Mouse (Mus musculus): ENCODE data around the gene Mark4.

Mark4 gene

GRCm38 (mm10) chr7:19470308-19470707 lies 11.7 kb upstream of the Mark4 start:
- DNase-seq (ENCODE audit: low spot score): no peak

GRCm38 (mm10) chr7:19469404-19469803 lies 10.8 kb upstream of the Mark4 start:
- no peak for DNase-seq (ENCODE audit: low spot score)

- DNase-seq (ENCODE audit: low spot score): no peak
These were observed 9.7 kb upstream of the Mark4 start for GRCm38 (mm10) chr7:19468279-19468678.

GRCm38 (mm10) chr7:19467638-19468037 lies 9.0 kb upstream of the Mark4 start:
- DNase-seq (ENCODE audit: low spot score): no peak

GRCm38 (mm10) chr7:19466602-19467145 lies 8.1 kb upstream of the Mark4 start:
- no peak for DNase-seq (ENCODE audit: low spot score)

GRCm38 (mm10) chr7:19464367-19465307 lies 6.0 kb upstream of the Mark4 start:
- DNase-seq (ENCODE audit: low spot score): no peak

GRCm38 (mm10) chr7:19462884-19463381 lies 4.3 kb upstream of the Mark4 start, which contains the start of gene Exoc3l2:
Gene Exoc3l2 (plus strand): TSS chr7:19463331.
- no peak for DNase-seq (ENCODE audit: low spot score)

GRCm38 (mm10) chr7:19462443-19462842 lies 3.8 kb upstream of the Mark4 start:
- DNase-seq (ENCODE audit: low spot score): no peak

GRCm38 (mm10) chr7:19461488-19461887 lies 2.9 kb upstream of the Mark4 start:
- peak; percentile 56 for DNase-seq (ENCODE audit: low spot score)

GRCm38 (mm10) chr7:19460500-19460899 lies 1.9 kb upstream of the Mark4 start:
- DNase-seq (ENCODE audit: low spot score): no peak

- no peak for DNase-seq (ENCODE audit: low spot score)
These were observed 686 bp upstream of the Mark4 start for GRCm38 (mm10) chr7:19459144-19459870.

GRCm38 (mm10) chr7:19458072-19458486 lies 542 bp downstream of the Mark4 start:
- peak; percentile 36 for DNase-seq (ENCODE audit: low spot score)

- no peak for DNase-seq (ENCODE audit: low spot score)
These were observed 1.1 kb downstream of the Mark4 start for GRCm38 (mm10) chr7:19457414-19458071.

- DNase-seq (ENCODE audit: low spot score): no peak
These were observed 2.0 kb downstream of the Mark4 start for GRCm38 (mm10) chr7:19456628-19457027.

- no peak for DNase-seq (ENCODE audit: low spot score)
These were observed 2.7 kb downstream of the Mark4 start for GRCm38 (mm10) chr7:19455819-19456495.

- DNase-seq (ENCODE audit: low spot score): no peak
These were observed 3.4 kb downstream of the Mark4 start for GRCm38 (mm10) chr7:19455186-19455585.

GRCm38 (mm10) chr7:19449165-19449564 lies 9.5 kb downstream of the Mark4 start:
- no peak for DNase-seq (ENCODE audit: low spot score)

GRCm38 (mm10) chr7:19447689-19448088 lies 10.9 kb downstream of the Mark4 start:
- DNase-seq (ENCODE audit: low spot score): no peak

GRCm38 (mm10) chr7:19444801-19445200 lies 13.8 kb downstream of the Mark4 start:
- DNase-seq (ENCODE audit: low spot score): no peak

- DNase-seq (ENCODE audit: low spot score): peak; percentile 49
These were observed 15.3 kb downstream of the Mark4 start for GRCm38 (mm10) chr7:19443344-19443743.

GRCm38 (mm10) chr7:19441448-19442091 lies 17.1 kb downstream of the Mark4 start:
- DNase-seq (ENCODE audit: low spot score): no peak

All from left cerebral cortex, adult 11 months (tissue).